Mouse (Mus musculus) c-Kit-positive CD71-positive TER-119-negative erythroid progenitor cells, embryonic 14.5 days (primary cell): ENCODE measurements around the gene Slc15a2.

Experiments
- DNase-seq: peaks from one replicate; pipeline ENCODE4 v3.0.0-alpha.2; 2013; ENCODE audit warnings: low read depth

The Slc15a2 gene

GRCm38 (mm10) chr16:36784594-36785313, at the start of gene Slc15a2:
Gene Slc15a2, minus strand, starts transcription at chr16:36784962.
- no peak for DNase-seq

- DNase-seq, result no peak
These were observed 44.1 kb upstream of the Slc15a2 start for GRCm38 (mm10) chr16:36828820-36829219.

DNA sequence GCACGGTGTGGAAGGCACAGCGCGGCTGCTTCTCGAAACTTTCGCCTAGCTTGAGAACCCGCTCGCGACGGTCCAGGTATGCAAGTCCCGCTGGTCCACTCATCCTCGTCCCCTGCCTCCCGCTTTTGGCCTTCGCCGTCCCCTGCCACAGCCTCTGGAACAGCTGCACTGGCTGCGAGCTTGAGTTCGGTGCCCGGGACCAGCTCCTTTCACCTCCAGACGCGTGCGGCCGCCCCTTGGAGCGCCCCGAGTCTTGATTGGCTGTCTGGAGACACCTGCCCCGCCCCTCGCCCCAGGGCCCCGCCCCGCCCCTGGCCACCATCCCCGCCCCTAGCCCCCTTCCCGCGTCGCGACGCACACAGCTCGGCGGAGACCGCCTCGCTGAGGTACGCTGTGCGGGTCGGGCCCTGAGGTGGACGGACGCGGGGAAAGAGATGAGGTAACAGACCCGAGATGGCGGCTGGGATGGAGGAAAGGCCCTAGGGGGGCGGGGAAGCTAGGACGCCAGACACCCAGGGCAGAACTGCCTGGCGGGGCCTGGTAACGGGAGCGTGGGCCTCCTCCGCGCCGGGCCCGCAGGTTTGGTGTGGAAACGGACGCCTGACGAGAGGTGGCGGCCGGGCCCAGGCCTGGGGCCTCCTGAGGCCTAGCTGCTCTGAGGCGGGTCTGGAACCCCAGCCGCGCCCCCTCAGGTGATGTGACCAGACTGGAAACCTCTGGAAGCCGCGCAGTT, 43.5 kb upstream of the Slc15a2 start, which contains the start of gene Iqcb1:
TSS of gene Iqcb1 (plus strand) at position 332 of the 733 bp plus-strand sequence.
- peak; percentile 70 for DNase-seq

DNA sequence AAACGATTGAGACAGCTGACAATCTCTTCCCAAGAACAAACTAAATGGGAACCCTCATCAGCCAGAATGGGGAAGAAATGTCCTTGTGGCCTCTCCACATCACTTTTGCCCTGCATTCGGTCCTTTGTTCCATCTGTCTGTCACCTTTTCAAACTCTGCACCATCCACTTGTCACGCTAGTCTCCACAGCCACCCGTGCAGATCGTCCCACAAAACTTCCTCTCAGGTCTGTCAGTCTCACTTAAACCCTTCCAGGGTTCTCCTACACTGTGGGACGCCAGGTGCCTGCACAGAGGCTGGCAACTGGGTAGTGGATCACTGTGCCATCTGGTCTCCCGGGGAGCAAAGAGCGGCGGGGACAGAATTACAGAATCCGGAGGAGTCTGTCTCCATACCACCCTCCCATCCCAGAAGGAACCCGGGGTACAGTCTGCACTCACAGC, 42.9 kb upstream of the Slc15a2 start:
- DNase-seq, result no peak

- no peak for DNase-seq
These were observed 36.7 kb upstream of the Slc15a2 start for GRCm38 (mm10) chr16:36821474-36821873.

- DNase-seq, result no peak
These were observed 36.0 kb upstream of the Slc15a2 start for GRCm38 (mm10) chr16:36820747-36821146.

DNA sequence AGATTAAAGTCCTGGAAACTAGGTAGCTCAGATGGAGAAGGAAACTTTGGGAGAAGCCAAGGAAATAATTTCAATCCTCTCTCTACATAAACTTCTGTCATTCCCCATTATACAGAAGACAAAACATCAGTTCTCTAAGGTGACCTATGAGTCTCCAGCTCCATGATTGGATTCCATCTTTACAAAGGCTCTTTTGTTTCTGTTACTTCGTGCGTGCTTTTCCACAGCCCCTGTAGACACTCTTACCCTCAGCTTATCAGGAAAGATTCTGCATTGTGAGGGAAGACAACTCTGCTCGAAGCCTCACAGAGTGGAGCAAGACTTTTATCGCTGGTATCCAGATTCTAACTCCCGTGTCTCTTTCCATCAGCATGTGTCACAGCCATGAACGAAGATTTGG, 35.3 kb upstream of the Slc15a2 start:
- DNase-seq, result no peak

DNA sequence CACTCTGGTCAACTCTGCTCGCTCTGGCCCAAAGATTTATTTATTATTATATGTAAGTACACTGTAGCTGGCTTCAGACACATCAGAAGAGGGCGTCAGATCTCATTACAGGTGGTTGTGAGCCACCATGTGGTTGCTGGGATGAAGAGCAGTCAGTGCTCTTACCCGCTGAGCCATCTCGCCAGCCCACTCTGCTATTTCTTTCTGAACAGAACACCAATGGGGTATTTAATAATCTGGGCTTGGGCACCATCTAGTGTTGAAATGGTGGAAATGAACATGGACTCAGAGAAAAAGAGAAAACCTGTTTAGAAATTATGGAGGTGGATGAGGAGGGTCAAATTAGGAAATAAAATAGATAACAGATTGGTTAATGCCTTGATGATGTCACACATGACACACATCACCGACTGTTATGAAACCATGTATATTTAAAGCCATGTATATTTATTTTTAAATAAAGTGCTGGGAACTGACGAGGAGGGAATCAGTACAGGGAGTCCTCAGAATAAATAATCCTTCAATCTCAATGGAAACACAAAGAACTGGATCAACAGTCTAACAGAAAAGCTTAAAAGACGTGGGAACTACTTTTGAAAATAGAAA, 32.7 kb upstream of the Slc15a2 start:
- DNase-seq, result peak; percentile 71

DNA sequence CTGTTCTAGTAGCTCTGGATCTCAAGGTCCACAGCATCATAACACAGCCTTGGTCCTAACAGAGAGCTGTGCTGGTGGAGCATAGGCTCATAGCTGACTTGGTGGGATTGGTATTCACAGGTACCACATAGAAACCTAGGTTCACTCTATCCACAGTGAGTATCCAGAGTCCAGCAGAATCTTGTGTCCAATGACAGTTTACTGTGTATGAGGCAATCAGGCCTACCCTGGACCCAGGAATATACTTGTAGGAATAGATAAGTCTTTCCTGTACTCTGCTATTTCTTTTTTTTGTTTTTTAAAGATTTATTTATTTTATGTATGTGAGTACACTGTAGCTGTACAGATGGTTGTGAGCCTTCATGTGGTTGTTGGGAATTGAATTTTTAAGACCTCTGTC, 32.2 kb upstream of the Slc15a2 start:
- no peak for DNase-seq

GRCm38 (mm10) chr16:36813680-36814079, 28.9 kb upstream of the Slc15a2 start:
- no peak for DNase-seq

DNA sequence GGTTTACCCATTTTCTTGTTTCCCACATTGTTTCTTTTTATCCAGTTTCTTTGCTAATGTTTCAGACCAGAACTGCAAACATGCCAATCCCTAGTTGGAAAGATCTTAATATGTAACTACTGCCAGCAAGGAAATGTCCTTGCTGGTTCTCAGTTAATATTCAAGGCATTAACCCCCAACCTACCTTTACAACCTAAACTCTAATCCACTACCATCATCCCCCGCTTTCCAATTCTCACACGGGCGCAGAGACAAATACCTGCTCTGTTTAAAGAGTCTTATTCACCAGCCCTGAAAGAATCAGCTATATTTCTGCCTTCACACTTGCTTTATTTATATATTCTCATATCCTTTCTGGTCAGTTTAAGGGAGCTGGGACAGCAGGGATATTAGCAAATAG, 23.9 kb upstream of the Slc15a2 start:
- no peak for DNase-seq

- DNase-seq, result no peak
These were observed 17.6 kb upstream of the Slc15a2 start for GRCm38 (mm10) chr16:36802361-36802760.

- no peak for DNase-seq
These were observed 13.6 kb upstream of the Slc15a2 start for GRCm38 (mm10) chr16:36798334-36798733.

GRCm38 (mm10) chr16:36794976-36795375, 10.2 kb upstream of the Slc15a2 start:
- no peak for DNase-seq

- DNase-seq, result no peak
These were observed 5.4 kb upstream of the Slc15a2 start for GRCm38 (mm10) chr16:36790166-36790565.

GRCm38 (mm10) chr16:36786466-36786865, 1.7 kb upstream of the Slc15a2 start:
- no peak for DNase-seq

- DNase-seq, result no peak
These were observed 616 bp downstream of the Slc15a2 start for GRCm38 (mm10) chr16:36784146-36784545.

DNA sequence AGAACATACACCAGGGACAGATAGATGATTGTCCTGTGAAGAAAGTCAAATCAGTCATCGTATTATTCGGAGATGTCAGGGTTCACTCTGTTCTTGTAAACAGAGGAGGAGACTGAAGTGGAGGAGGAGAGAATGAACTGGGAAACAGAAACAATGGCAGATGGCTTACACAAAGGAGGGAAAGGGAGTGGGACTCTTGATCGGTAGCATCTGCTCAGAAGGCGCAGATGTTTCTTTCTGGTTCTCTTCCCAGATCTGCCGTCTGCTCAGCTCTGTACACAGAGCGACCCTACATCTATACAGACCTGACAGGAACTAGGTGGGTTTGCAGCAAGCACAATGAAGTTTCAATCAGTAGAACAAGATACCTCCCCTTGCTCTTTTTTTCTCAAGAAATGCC, 9.1 kb downstream of the Slc15a2 start:
- DNase-seq, result no peak

GRCm38 (mm10) chr16:36772996-36773395, 11.8 kb downstream of the Slc15a2 start:
- DNase-seq, result no peak

DNA sequence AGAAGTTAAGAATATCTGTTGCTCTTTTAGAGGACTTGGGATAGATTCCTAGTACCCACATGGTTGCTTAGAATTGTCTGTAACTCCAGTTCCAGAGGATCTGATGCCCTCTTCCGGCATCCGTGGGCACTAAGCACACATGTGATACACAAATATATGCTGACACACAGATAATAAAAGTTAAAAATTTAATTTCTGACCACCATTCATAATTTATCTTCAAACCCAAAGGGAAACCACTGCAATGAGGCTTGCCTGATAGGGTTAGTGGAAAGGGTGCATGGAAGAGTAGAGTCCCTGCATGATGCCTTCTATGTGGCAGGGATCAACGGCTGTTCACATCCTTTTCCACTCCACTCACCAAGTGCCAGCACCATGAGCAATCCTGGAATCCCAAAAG, 13.1 kb downstream of the Slc15a2 start:
- DNase-seq, result no peak

- DNase-seq, result no peak
These were observed 13.5 kb downstream of the Slc15a2 start for GRCm38 (mm10) chr16:36771244-36771643.

DNA sequence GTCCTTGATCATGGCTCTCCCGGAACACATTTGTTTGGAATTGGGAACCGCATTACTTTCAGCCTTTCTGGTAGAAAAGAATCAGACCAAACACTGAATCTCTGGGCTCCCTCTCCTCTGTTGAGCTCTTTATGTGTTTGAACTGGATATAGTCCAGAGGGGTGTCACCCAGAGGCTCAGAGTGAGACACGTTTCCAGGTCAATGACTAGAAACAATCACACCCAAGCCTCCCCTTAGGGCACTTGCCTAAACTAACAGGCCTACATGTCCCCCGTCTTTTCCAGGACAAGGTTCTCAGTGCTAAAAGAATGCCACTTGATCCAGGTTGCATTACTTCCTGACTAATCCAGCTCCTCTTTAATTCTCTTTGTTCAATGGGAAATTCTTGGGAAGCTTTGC, 13.9 kb downstream of the Slc15a2 start:
- no peak for DNase-seq

- DNase-seq, result no peak
These were observed 14.5 kb downstream of the Slc15a2 start for GRCm38 (mm10) chr16:36770191-36770771.
